Mouse (Mus musculus): ENCODE measurements around the gene Dst. TPM values are rescaled to one million over a fixed set of nuclear protein-coding genes. Genes with fewer than 3 reads are reported as not detected.

The Dst gene
- polyA plus RNA-seq, 1 experiment from 2014 or later = 26.9 TPM

DNA sequence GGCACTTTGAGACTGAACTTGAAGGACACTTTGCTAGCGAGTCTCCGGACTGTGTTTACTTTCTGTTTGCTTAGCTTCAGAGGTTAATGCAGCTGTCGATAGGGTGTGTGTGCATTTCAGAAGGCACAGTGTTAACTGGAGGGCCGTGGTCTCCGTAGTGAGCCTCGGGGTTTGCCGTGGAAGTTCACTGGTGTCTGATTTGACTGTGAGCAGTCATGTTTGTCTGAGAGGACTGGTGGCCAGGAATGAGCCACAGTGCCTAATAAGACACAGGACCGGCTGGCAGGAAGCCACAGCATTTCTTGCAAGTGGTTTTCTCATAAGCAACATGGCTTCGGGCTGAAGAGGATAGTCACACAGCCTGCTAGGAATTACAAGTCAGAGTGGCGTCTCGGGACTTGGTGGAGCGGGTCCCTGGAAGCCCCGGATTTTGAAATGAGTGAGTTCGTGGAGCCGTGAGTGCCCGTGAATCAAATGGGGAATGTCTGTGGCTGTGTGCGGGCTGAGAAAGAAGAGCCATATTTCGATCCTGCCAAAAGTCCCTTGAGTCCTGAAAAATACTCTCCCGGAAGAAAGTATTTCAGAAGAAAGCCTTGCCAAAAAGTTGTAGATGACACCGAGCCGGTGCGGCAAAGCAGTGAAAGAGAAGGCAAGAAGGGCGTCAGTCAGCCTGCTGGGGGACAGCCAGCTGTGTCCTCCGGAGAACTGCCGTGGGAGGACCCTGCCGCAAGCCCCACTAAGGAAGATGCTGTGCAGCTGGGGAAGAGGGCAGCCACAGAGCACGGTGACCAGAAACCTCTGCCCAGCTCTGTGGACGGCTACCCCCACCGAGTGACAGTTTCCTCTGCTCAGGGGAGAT is 213.4 kb downstream of the Dst start:
- ATAC-seq (replicated peaks; ENCODE audit: insufficient number of reproducible peaks, low FRiP score, low TSS enrichment) = no peak

DNA sequence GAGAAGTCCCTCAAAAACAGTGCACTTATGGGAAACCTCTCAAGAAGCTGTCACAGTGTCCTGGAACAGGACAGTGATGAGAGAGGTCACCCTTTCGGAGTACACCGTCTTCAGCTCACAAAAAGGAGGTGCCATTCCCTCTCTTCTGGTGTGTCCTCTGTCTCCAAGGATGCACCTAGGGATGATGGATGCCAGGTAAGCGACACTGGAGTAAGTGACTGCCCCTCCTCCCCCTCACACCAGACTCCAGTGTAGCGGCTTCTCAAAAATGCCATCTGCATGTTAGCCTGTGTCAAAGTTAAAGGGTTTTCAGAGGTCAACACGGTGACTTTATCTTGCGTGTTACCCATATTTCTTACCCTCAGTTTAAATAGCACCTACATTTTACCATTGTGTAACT is 214.2 kb downstream of the Dst start:
- Histone ChIP-seq H3K4me3 (ENCODE audit: low read depth, low read length) (no peak overlapping the region), H3K36me3 (ENCODE audit: control insufficient read depth, insufficient read depth, low read length) (no peaks in the 10 kb centered on the region), H3K9me3 (replicated peaks; ENCODE audit: control insufficient read depth, low read length) (no peaks in the 10 kb centered on the region), H3K4me2 (no peak overlapping the region), H3K27ac (ENCODE audit: low read depth, low read length) (no peak overlapping the region), H3K9ac (ENCODE audit: low read depth, low read length) (no peak overlapping the region), H3K27me3 (ENCODE audit: control insufficient read depth, insufficient read depth, low read length) (no peaks in the 10 kb centered on the region), H3K4me1 (ENCODE audit: control insufficient read depth, insufficient read depth, low read length) (peaks cover 48% of the 10 kb centered on the region)
- WGBS (ENCODE audit: insufficient replicate concordance) = 65% methylated on average over 6 of the region's 6 CpGs
- ATAC-seq (replicated peaks; ENCODE audit: insufficient number of reproducible peaks, low FRiP score, low TSS enrichment) = no peak

More for the DNA sequence above, 213.4 kb downstream of the Dst start:
- H3K4me2 ChIP-seq = peak overlapping the region; percentile 49
- WGBS (ENCODE audit: insufficient replicate concordance) = 68% methylated on average over 29 of the region's 29 CpGs
- H3K4me1 ChIP-seq (ENCODE audit: control insufficient read depth, insufficient read depth, low read length) = peaks cover 50% of the 10 kb centered on the region
- peak overlapping the region; percentile 3; the same call in 1 of the 2 replicates for H3K9ac ChIP-seq (ENCODE audit: low read depth, low read length)
- H3K4me3 ChIP-seq (ENCODE audit: low read depth, low read length) = no peak overlapping the region
- peak overlapping the region; percentile 62; the same call in 1 of the 2 replicates for H3K27ac ChIP-seq (ENCODE audit: low read depth, low read length)
- H3K27me3 ChIP-seq (ENCODE audit: control insufficient read depth, insufficient read depth, low read length) = no peaks in the 10 kb centered on the region
- no peaks in the 10 kb centered on the region for H3K9me3 ChIP-seq (replicated peaks; ENCODE audit: control insufficient read depth, low read length)
- no peaks in the 10 kb centered on the region for H3K36me3 ChIP-seq (ENCODE audit: control insufficient read depth, insufficient read depth, low read length)

DNA sequence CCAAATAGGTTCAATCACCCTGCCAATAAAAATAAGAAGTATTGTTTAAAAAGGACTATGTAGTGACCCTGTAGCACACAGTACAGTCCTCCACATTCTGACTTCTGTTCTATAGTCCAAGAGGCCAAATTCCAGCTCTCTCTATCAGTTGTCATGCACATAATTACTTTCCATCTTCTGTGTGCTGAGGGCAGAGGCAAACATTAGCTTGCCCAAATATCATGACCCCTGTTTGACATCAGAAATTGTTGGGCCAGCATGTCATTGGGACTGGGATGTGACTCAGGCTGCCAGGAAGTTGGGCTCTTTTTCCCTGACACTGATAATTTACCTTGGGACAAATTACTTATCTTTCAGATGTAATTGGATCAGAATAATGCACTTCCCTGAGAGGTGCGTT is 214.9 kb downstream of the Dst start:
- no peak overlapping the region for H3K27ac ChIP-seq (ENCODE audit: low read depth, low read length)
- no peak overlapping the region for H3K9ac ChIP-seq (ENCODE audit: low read depth, low read length)
- WGBS (ENCODE audit: insufficient replicate concordance) = 49% methylated on average over 1 of the region's 1 CpGs
- no peak for ATAC-seq (replicated peaks; ENCODE audit: insufficient number of reproducible peaks, low FRiP score, low TSS enrichment)
- no peak overlapping the region for H3K4me2 ChIP-seq
- H3K4me3 ChIP-seq (ENCODE audit: low read depth, low read length) = no peak overlapping the region
- H3K4me1 ChIP-seq (ENCODE audit: control insufficient read depth, insufficient read depth, low read length) = peaks cover 50% of the 10 kb centered on the region
- no peaks in the 10 kb centered on the region for H3K9me3 ChIP-seq (replicated peaks; ENCODE audit: control insufficient read depth, low read length)
- H3K36me3 ChIP-seq (ENCODE audit: control insufficient read depth, insufficient read depth, low read length) = no peaks in the 10 kb centered on the region
- no peaks in the 10 kb centered on the region for H3K27me3 ChIP-seq (ENCODE audit: control insufficient read depth, insufficient read depth, low read length)

DNA sequence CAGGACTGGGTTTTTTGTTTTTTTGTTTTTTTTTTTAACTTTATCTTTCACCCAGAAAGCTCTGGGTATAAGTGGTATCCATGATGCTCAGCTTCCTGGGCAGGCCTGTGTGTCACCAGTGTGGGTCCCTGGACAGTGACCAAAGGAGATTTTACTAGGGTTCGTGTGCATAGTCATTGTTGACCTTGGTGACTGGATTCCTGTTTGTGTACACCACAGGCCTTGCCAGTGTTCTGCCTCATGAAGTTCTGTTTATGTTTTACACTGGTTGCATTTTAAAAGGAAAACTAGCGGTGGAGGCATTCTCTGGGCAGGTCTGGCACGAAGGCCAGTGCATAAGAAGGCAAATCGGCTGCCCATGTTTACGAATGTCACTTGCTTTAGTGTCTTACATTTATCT is 215.3 kb downstream of the Dst start:
- WGBS (ENCODE audit: insufficient replicate concordance) = 67% methylated on average over 5 of the region's 5 CpGs
- no peaks in the 10 kb centered on the region for H3K36me3 ChIP-seq (ENCODE audit: control insufficient read depth, insufficient read depth, low read length)
- no peak overlapping the region for H3K27ac ChIP-seq (ENCODE audit: low read depth, low read length)
- H3K4me2 ChIP-seq = no peak overlapping the region
- no peaks in the 10 kb centered on the region for H3K27me3 ChIP-seq (ENCODE audit: control insufficient read depth, insufficient read depth, low read length)
- no peaks in the 10 kb centered on the region for H3K9me3 ChIP-seq (replicated peaks; ENCODE audit: control insufficient read depth, low read length)
- H3K4me1 ChIP-seq (ENCODE audit: control insufficient read depth, insufficient read depth, low read length) = peaks cover 47% of the 10 kb centered on the region
- no peak for ATAC-seq (replicated peaks; ENCODE audit: insufficient number of reproducible peaks, low FRiP score, low TSS enrichment)
- H3K9ac ChIP-seq (ENCODE audit: low read depth, low read length) = no peak overlapping the region
- H3K4me3 ChIP-seq (ENCODE audit: low read depth, low read length) = no peak overlapping the region

DNA sequence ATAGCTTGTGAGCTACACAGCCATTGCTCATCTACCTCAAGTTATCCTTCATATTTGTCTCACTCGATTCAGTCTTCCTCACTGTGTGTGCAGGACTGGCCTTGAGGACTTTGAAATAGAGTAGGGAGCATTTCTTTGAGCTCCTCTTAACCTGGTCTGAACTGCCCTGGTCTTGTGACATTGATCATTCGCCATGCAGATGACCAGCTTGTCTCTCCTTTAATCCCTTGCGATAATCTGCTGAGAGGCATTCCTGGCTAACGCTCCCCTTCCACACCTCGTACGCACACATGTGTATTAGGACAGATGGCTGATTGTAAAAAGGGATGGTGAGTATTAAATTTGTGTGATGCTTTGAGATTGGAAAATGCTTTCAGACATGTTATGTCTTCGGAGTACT is 216.4 kb downstream of the Dst start:
- Histone ChIP-seq H3K4me2 (no peak overlapping the region), H3K9me3 (replicated peaks; ENCODE audit: control insufficient read depth, low read length) (no peaks in the 10 kb centered on the region), H3K27me3 (ENCODE audit: control insufficient read depth, insufficient read depth, low read length) (no peaks in the 10 kb centered on the region), H3K4me3 (ENCODE audit: low read depth, low read length) (no peak overlapping the region), H3K36me3 (ENCODE audit: control insufficient read depth, insufficient read depth, low read length) (no peaks in the 10 kb centered on the region), H3K4me1 (ENCODE audit: control insufficient read depth, insufficient read depth, low read length) (peaks cover 47% of the 10 kb centered on the region), H3K27ac (ENCODE audit: low read depth, low read length) (no peak overlapping the region), H3K9ac (ENCODE audit: low read depth, low read length) (no peak overlapping the region)
- no peak for ATAC-seq (replicated peaks; ENCODE audit: insufficient number of reproducible peaks, low FRiP score, low TSS enrichment)
- 83% methylated on average over 7 of the region's 7 CpGs for WGBS (ENCODE audit: insufficient replicate concordance)

DNA sequence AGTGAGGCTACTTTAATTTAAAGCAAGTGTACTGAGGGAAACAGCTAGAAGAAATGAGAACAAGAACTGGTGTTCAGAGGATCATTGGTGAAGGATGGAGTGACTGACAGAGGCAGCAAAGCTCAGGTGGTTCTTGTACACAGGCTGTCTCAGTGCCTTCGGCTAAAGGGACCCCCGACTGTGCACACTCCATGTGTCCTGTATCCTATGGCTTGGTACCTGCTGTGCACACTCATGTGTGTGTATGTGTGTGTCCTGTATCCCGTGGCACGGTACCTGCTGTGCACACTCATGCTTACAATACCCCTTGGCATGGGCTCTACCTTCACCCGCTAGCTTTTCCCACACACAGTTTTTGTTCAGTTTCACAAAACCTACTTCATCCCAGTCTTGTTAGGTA is 217.1 kb downstream of the Dst start:
- Histone ChIP-seq H3K9ac (ENCODE audit: low read depth, low read length) (no peak overlapping the region), H3K9me3 (replicated peaks; ENCODE audit: control insufficient read depth, low read length) (no peaks in the 10 kb centered on the region), H3K27me3 (ENCODE audit: control insufficient read depth, insufficient read depth, low read length) (no peaks in the 10 kb centered on the region), H3K4me2 (no peak overlapping the region), H3K36me3 (ENCODE audit: control insufficient read depth, insufficient read depth, low read length) (no peaks in the 10 kb centered on the region), H3K4me3 (ENCODE audit: low read depth, low read length) (no peak overlapping the region), H3K4me1 (ENCODE audit: control insufficient read depth, insufficient read depth, low read length) (peaks cover 47% of the 10 kb centered on the region), H3K27ac (ENCODE audit: low read depth, low read length) (no peak overlapping the region)
- WGBS (ENCODE audit: insufficient replicate concordance) = 85% methylated on average over 5 of the region's 5 CpGs
- no peak for ATAC-seq (replicated peaks; ENCODE audit: insufficient number of reproducible peaks, low FRiP score, low TSS enrichment)

DNA sequence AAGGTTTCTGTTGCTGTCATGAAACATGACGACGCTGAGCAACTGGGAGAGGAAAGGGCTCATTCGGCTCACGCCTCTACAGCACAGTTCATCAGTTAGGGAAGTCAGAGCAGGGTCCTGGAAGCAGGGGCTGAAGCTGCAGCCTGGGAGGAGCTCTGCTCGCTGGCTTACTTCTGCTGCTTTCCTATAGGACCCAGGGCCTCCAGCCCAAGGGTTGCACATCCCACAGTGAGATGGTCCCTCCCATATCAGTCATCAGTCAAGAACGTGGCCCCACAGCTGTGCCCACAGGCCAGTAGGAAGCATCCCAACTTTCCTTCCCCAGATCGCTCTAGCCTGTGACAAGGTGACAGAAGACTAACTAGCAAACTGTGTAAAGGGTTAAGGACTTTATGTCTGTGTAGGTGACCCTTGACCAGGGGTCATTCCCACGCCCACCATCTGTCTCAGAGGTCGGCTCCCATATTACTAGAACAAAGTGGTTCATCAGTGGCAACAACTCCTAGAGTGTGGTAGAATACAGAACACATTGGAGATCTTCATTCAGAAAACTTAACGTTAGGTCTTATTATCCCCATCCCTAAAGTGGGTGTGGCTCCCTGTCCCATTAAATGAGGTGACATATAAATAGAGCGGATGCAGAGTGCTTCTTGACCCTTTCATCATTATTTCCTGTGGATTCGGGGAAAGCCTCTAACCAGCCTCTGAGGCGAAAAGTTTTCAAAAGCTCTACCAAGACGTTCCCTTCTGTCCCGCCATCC is 219.9 kb downstream of the Dst start:
- Histone ChIP-seq H3K4me3 (ENCODE audit: low read depth, low read length) (no peak overlapping the region), H3K9ac (ENCODE audit: low read depth, low read length) (no peak overlapping the region), H3K4me2 (no peak overlapping the region), H3K27me3 (ENCODE audit: control insufficient read depth, insufficient read depth, low read length) (no peaks in the 10 kb centered on the region), H3K27ac (ENCODE audit: low read depth, low read length) (no peak overlapping the region), H3K4me1 (ENCODE audit: control insufficient read depth, insufficient read depth, low read length) (peaks cover 35% of the 10 kb centered on the region), H3K36me3 (ENCODE audit: control insufficient read depth, insufficient read depth, low read length) (no peaks in the 10 kb centered on the region), H3K9me3 (replicated peaks; ENCODE audit: control insufficient read depth, low read length) (no peaks in the 10 kb centered on the region)
- 63% methylated on average over 15 of the region's 15 CpGs for WGBS (ENCODE audit: insufficient replicate concordance)
- ATAC-seq (replicated peaks; ENCODE audit: insufficient number of reproducible peaks, low FRiP score, low TSS enrichment) = no peak; the same call in 1 of the 2 replicates

DNA sequence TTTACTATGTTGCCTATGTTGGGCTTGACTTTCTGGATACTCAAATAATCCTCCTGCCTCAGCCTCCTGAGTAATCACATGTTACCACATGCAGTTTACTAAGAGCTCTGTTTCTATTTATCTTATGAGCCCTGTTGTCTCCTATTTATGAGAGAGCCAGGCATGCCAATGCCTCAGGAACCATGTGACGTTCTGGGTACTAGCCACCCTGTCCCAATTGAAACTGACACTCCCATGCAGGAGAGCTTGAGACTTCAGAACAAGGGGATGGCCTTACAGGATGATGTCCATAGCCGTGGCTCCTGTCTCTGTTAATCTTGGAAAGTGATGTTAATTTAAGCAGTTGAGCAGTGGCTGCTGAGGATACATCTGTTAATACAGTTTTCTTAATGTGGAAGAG is 220.8 kb downstream of the Dst start:
- H3K36me3 ChIP-seq (ENCODE audit: control insufficient read depth, insufficient read depth, low read length) = no peaks in the 10 kb centered on the region
- H3K27ac ChIP-seq (ENCODE audit: low read depth, low read length) = peak overlapping the region; percentile 4; the same call in 1 of the 2 replicates
- H3K4me2 ChIP-seq = no peak overlapping the region
- ATAC-seq (replicated peaks; ENCODE audit: insufficient number of reproducible peaks, low FRiP score, low TSS enrichment) = no peak
- no peaks in the 10 kb centered on the region for H3K27me3 ChIP-seq (ENCODE audit: control insufficient read depth, insufficient read depth, low read length)
- no peak overlapping the region for H3K4me3 ChIP-seq (ENCODE audit: low read depth, low read length)
- H3K9ac ChIP-seq (ENCODE audit: low read depth, low read length) = no peak overlapping the region
- peaks cover 37% of the 10 kb centered on the region for H3K4me1 ChIP-seq (ENCODE audit: control insufficient read depth, insufficient read depth, low read length)
- WGBS (ENCODE audit: insufficient replicate concordance) = 76% methylated on average over 2 of the region's 2 CpGs
- no peaks in the 10 kb centered on the region for H3K9me3 ChIP-seq (replicated peaks; ENCODE audit: control insufficient read depth, low read length)
